Mouse (Mus musculus): ENCODE measurements around the gene Bbc3.
"Not testable (repeated sequence)": the region's sequence is repeated elsewhere in the genome, so short reads cannot be mapped to it uniquely, and the experiment has no call there.

The Bbc3 gene

GRCm38 (mm10) chr7:16308093-16308492, at the start of gene Bbc3:
Gene Bbc3, plus strand, starts transcription at chr7:16308393.
- not testable (repeated sequence) for DNase-seq

GRCm38 (mm10) chr7:16259110-16259590, 49.0 kb upstream of the Bbc3 start, which contains the start of gene C5ar1:
Gene C5ar1, minus strand, starts transcription at chr7:16259540.
- DNase-seq = no peak

GRCm38 (mm10) chr7:16261097-16261496, 47.1 kb upstream of the Bbc3 start:
- DNase-seq = no peak

GRCm38 (mm10) chr7:16263015-16263787, 45.0 kb upstream of the Bbc3 start:
- DNase-seq = peak; percentile 58 to 84

- DNase-seq = no peak
These were observed 44.4 kb upstream of the Bbc3 start for GRCm38 (mm10) chr7:16263843-16264242.

- no peak for DNase-seq
These were observed 42.3 kb upstream of the Bbc3 start for GRCm38 (mm10) chr7:16265856-16266255.

GRCm38 (mm10) chr7:16266593-16266992, 41.6 kb upstream of the Bbc3 start:
- not testable (repeated sequence) for DNase-seq

- no peak for DNase-seq
These were observed 37.1 kb upstream of the Bbc3 start for GRCm38 (mm10) chr7:16271139-16271538.

- DNase-seq = peak; percentile 64 to 69
These were observed 35.5 kb upstream of the Bbc3 start for GRCm38 (mm10) chr7:16272681-16273080.

GRCm38 (mm10) chr7:16273081-16273765, 35.0 kb upstream of the Bbc3 start, which contains the start of gene Inafm1:
Gene Inafm1, minus strand, starts transcription at chr7:16273617.
- DNase-seq = peak; percentile 90 to 92

GRCm38 (mm10) chr7:16273766-16274140, 34.4 kb upstream of the Bbc3 start:
- peak; percentile 76 to 78 for DNase-seq

- DNase-seq = no peak
These were observed 33.0 kb upstream of the Bbc3 start for GRCm38 (mm10) chr7:16274922-16275890.

- DNase-seq = no peak
These were observed 27.5 kb upstream of the Bbc3 start for GRCm38 (mm10) chr7:16280721-16281120.

GRCm38 (mm10) chr7:16282334-16282733, 25.9 kb upstream of the Bbc3 start:
- DNase-seq = no peak

- DNase-seq = no peak
These were observed 24.2 kb upstream of the Bbc3 start for GRCm38 (mm10) chr7:16284001-16284400.

GRCm38 (mm10) chr7:16284904-16285303, 23.3 kb upstream of the Bbc3 start:
- DNase-seq = no peak

- DNase-seq = peak; percentile 83 to 91
These were observed 22.7 kb upstream of the Bbc3 start for GRCm38 (mm10) chr7:16285450-16286025.

- peak; percentile 99 to 100 for DNase-seq
These were observed 21.9 kb upstream of the Bbc3 start, which contains the start of gene Ccdc9 for GRCm38 (mm10) chr7:16286026-16286961. Gene Ccdc9, minus strand, starts transcription at chr7:16286795.

GRCm38 (mm10) chr7:16287016-16287415, 21.2 kb upstream of the Bbc3 start:
- no peak for DNase-seq

GRCm38 (mm10) chr7:16287791-16288190, 20.4 kb upstream of the Bbc3 start:
- DNase-seq = no peak

GRCm38 (mm10) chr7:16294346-16294745, 13.8 kb upstream of the Bbc3 start:
- no peak for DNase-seq
